Mouse (Mus musculus): Measurements from ENCODE around the gene Hadh. TPM values are rescaled to one million over a fixed set of nuclear protein-coding genes. Genes with fewer than 3 reads are reported as not detected.

Gene Hadh
- total RNA-seq, 1 experiment = 64.1 TPM

- Histone ChIP-seq H3K9me3 (ENCODE audit: control insufficient read depth, insufficient read depth, low read depth, low read length) (no peaks in the 10 kb centered on the region), H3K36me3 (ENCODE audit: control insufficient read depth, insufficient read depth, low read length, poor library complexity, severe bottlenecking) (no peaks in the 10 kb centered on the region), H3K4me1 (ENCODE audit: control insufficient read depth in 2 of 2, insufficient read depth in 2 of 2, low read length in 2 of 2, poor library complexity in 1 of 2) (peaks cover 0 to 2% of the 10 kb centered on the region in 2 experiments; a peak in 1 of 4 replicates), H3K4me3 (ENCODE audit: insufficient read depth in 1 of 2, low read depth in 1 of 2, low read length in 2 of 2, poor library complexity in 1 of 2, severe bottlenecking in 1 of 2) (no peak overlapping the region), H3K9ac (ENCODE audit: insufficient read depth, low read depth, low read length, poor library complexity, severe bottlenecking) (no peak overlapping the region), H3K27ac (ENCODE audit: insufficient read depth, low read depth, low read length, poor library complexity, severe bottlenecking) (no peak overlapping the region)
- in situ Hi-C loops (cut with MboI; ENCODE audit: low sequenced_read_pairs in 2 of 2, unreplicated experiment in 2 of 2) = no loop called here
- no peak for TF ChIP-seq HCFC1 (IDR thresholded peaks at IDR 0.05; ENCODE audit: borderline replicate concordance, insufficient read depth, low read length)
- DNase-seq (ENCODE audit: low read depth, low spot score) = no peak
These were observed 20.4 kb upstream of the Hadh start for GRCm38 (mm10) chr3:131292349-131292748.

- H3K9me3 ChIP-seq (ENCODE audit: control insufficient read depth, insufficient read depth, low read depth, low read length) = no peaks in the 10 kb centered on the region
- no peak overlapping the region for H3K4me3 ChIP-seq (ENCODE audit: insufficient read depth in 1 of 2, low read depth in 1 of 2, low read length in 2 of 2, poor library complexity in 1 of 2, severe bottlenecking in 1 of 2)
- H3K4me1 ChIP-seq (ENCODE audit: control insufficient read depth in 2 of 2, insufficient read depth in 2 of 2, low read length in 2 of 2, poor library complexity in 1 of 2) = peaks cover 0 to 2% of the 10 kb centered on the region in 2 experiments; a peak in 1 of 4 replicates
- no peaks in the 10 kb centered on the region for H3K36me3 ChIP-seq (ENCODE audit: control insufficient read depth, insufficient read depth, low read length, poor library complexity, severe bottlenecking)
- TF ChIP-seq ZC3H11A (IDR thresholded peaks at IDR 0.05; ENCODE audit: borderline replicate concordance, low read depth, low read length) (no peak), CHD2 (IDR thresholded peaks at IDR 0.05; ENCODE audit: low read depth, low read length) (no peak), ZNF384 (IDR thresholded peaks at IDR 0.05; ENCODE audit: low read depth, low read length) (no peak), HCFC1 (IDR thresholded peaks at IDR 0.05; ENCODE audit: borderline replicate concordance, insufficient read depth, low read length) (no peak), MAFK (IDR thresholded peaks at IDR 0.05; ENCODE audit: insufficient read depth, low read depth, low read length) (no peak)
- no peak overlapping the region for H3K27ac ChIP-seq (ENCODE audit: insufficient read depth, low read depth, low read length, poor library complexity, severe bottlenecking)
- DNase-seq (ENCODE audit: low read depth, low spot score) = no peak
- in situ Hi-C loops (cut with MboI; ENCODE audit: low sequenced_read_pairs in 2 of 2, unreplicated experiment in 2 of 2) = no loop called here
- H3K9ac ChIP-seq (ENCODE audit: insufficient read depth, low read depth, low read length, poor library complexity, severe bottlenecking) = no peak overlapping the region
These were observed 20.0 kb upstream of the Hadh start for GRCm38 (mm10) chr3:131291890-131292289.

GRCm38 (mm10) chr3:131274151-131274550, 2.2 kb upstream of the Hadh start:
- Histone ChIP-seq H3K9me3 (ENCODE audit: control insufficient read depth, insufficient read depth, low read depth, low read length) (no peaks in the 10 kb centered on the region), H3K9ac (ENCODE audit: insufficient read depth, low read depth, low read length, poor library complexity, severe bottlenecking) (no peak overlapping the region), H3K4me1 (ENCODE audit: control insufficient read depth in 2 of 2, insufficient read depth in 2 of 2, low read length in 2 of 2, poor library complexity in 1 of 2) (peaks cover 2 to 6% of the 10 kb centered on the region in 2 experiments; a peak in 2 of 4 replicates), H3K4me3 (ENCODE audit: insufficient read depth in 1 of 2, low read depth in 1 of 2, low read length in 2 of 2, poor library complexity in 1 of 2, severe bottlenecking in 1 of 2) (no peak overlapping the region), H3K27ac (ENCODE audit: insufficient read depth, low read depth, low read length, poor library complexity, severe bottlenecking) (no peak overlapping the region), H3K36me3 (ENCODE audit: control insufficient read depth, insufficient read depth, low read length, poor library complexity, severe bottlenecking) (no peaks in the 10 kb centered on the region)
- in situ Hi-C loops (cut with MboI; ENCODE audit: low sequenced_read_pairs in 2 of 2, unreplicated experiment in 2 of 2) = no loop called here
- no peak for TF ChIP-seq ZNF384 (IDR thresholded peaks at IDR 0.05; ENCODE audit: low read depth, low read length)
- no peak for TF ChIP-seq MAFK (IDR thresholded peaks at IDR 0.05; ENCODE audit: insufficient read depth, low read depth, low read length)
- TF ChIP-seq ZC3H11A (IDR thresholded peaks at IDR 0.05; ENCODE audit: borderline replicate concordance, low read depth, low read length) = no peak
- no peak for TF ChIP-seq HCFC1 (IDR thresholded peaks at IDR 0.05; ENCODE audit: borderline replicate concordance, insufficient read depth, low read length)
- no peak for TF ChIP-seq CHD2 (IDR thresholded peaks at IDR 0.05; ENCODE audit: low read depth, low read length)
- no peak for DNase-seq (ENCODE audit: low read depth, low spot score)

GRCm38 (mm10) chr3:131272374-131273100, 636 bp upstream of the Hadh start:
- no peak overlapping the region for H3K27ac ChIP-seq (ENCODE audit: insufficient read depth, low read depth, low read length, poor library complexity, severe bottlenecking)
- no peak for TF ChIP-seq HCFC1 (IDR thresholded peaks at IDR 0.05; ENCODE audit: borderline replicate concordance, insufficient read depth, low read length)
- no peak for TF ChIP-seq CHD2 (IDR thresholded peaks at IDR 0.05; ENCODE audit: low read depth, low read length)
- TF ChIP-seq MAFK (IDR thresholded peaks at IDR 0.05; ENCODE audit: insufficient read depth, low read depth, low read length) = no peak
- TF ChIP-seq ZC3H11A (IDR thresholded peaks at IDR 0.05; ENCODE audit: borderline replicate concordance, low read depth, low read length) = no peak
- TF ChIP-seq ZNF384 (IDR thresholded peaks at IDR 0.05; ENCODE audit: low read depth, low read length) = no peak
- in situ Hi-C loops (cut with MboI; ENCODE audit: low sequenced_read_pairs in 2 of 2, unreplicated experiment in 2 of 2) = no loop called here
- H3K36me3 ChIP-seq (ENCODE audit: control insufficient read depth, insufficient read depth, low read length, poor library complexity, severe bottlenecking) = no peaks in the 10 kb centered on the region
- no peaks in the 10 kb centered on the region for H3K9me3 ChIP-seq (ENCODE audit: control insufficient read depth, insufficient read depth, low read depth, low read length)
- peaks cover 2 to 6% of the 10 kb centered on the region in 2 experiments; a peak in 2 of 4 replicates for H3K4me1 ChIP-seq (ENCODE audit: control insufficient read depth in 2 of 2, insufficient read depth in 2 of 2, low read length in 2 of 2, poor library complexity in 1 of 2)
- peak overlapping the region; percentile 64; the same call in 1 of the 2 replicates for H3K9ac ChIP-seq (ENCODE audit: insufficient read depth, low read depth, low read length, poor library complexity, severe bottlenecking)
- DNase-seq (ENCODE audit: low read depth, low spot score) = no peak
- peak overlapping the region; percentile 13 to 59; a peak in 3 of 4 replicates for H3K4me3 ChIP-seq (ENCODE audit: insufficient read depth in 1 of 2, low read depth in 1 of 2, low read length in 2 of 2, poor library complexity in 1 of 2, severe bottlenecking in 1 of 2)
